Mouse (Mus musculus) ES-E14 (cell line): ENCODE results near the gene Ksr2.

Source experiments
- CHD2 ChIP-seq: IDR thresholded peaks from 2 replicates; pipeline ENCODE4 v1.6.1; 2014; ENCODE audit warnings: mild to moderate bottlenecking, low read depth, low read length, inconsistent platforms
- HCFC1 ChIP-seq: IDR thresholded peaks from 2 replicates; pipeline ENCODE4 v1.6.1; 2012; ENCODE audit warnings: low read length, inconsistent platforms, borderline replicate concordance; ENCODE audit not compliant: insufficient read depth
- MAFK ChIP-seq: IDR thresholded peaks from 2 replicates; pipeline ENCODE4 v1.6.1; 2014; ENCODE audit warnings: mild to moderate bottlenecking, low read depth, low read length, inconsistent platforms; ENCODE audit not compliant: insufficient read depth
- ZC3H11A ChIP-seq: IDR thresholded peaks from 2 replicates; pipeline ENCODE4 v1.6.1; 2012; ENCODE audit warnings: low read depth, mild to moderate bottlenecking, inconsistent platforms, low read length, borderline replicate concordance
- ZNF384 ChIP-seq: IDR thresholded peaks from 2 replicates; pipeline ENCODE4 v1.6.1; 2012; ENCODE audit warnings: low read depth, low read length, inconsistent platforms

GRCm38 (mm10) chr5:117468961-117469360, 55.2 kb downstream of the Ksr2 start:
- TF ChIP-seq CHD2 (no peak), HCFC1 (no peak), MAFK (no peak), ZC3H11A (no peak), ZNF384 (no peak)
